Mouse (Mus musculus) limb, embryonic 14.5 days (tissue): Measurements from ENCODE around the gene Apol9a. TPM values are rescaled to one million over a fixed set of nuclear protein-coding genes. Genes with fewer than 3 reads are reported as not detected.
"Not testable (repeated sequence)": the region's sequence is repeated elsewhere in the genome, so short reads cannot be mapped to it uniquely, and the experiment has no call there.

Source experiments
- ATAC-seq: fragments of 200-750 bp; cut with Nextera tagmentation; 2 replicates; pipeline ENCODE4 v1.8.0; 2017; ENCODE audit warnings: low read depth, moderate number of reproducible peaks, moderate TSS enrichment; ENCODE audit not compliant: low FRiP score
- DNase-seq: peaks from one replicate; pipeline ENCODE4 v3.0.0-alpha.2; 2015; ENCODE audit warnings: low spot score
- H3K27ac ChIP-seq: fragments of 300-500 bp; sonication (generic); replicated peaks from 2 replicates; pipeline ENCODE4 v1.5.1; 2014; ENCODE audit warnings: low read depth, mild to moderate bottlenecking, low read length, moderate library complexity, mixed read lengths
- H3K27me3 ChIP-seq: fragments of 300-500 bp; sonication (generic); 2 replicates; pipeline ENCODE4 v1.6.1; 2014; ENCODE audit warnings: low read length, mixed read lengths; ENCODE audit not compliant: control insufficient read depth, insufficient read depth
- H3K36me3 ChIP-seq: fragments of 300-500 bp; sonication (generic); 2 replicates; pipeline ENCODE4 v1.6.1; 2014; ENCODE audit warnings: mild to moderate bottlenecking, low read length, moderate library complexity, mixed read lengths; ENCODE audit not compliant: control insufficient read depth, insufficient read depth
- H3K4me1 ChIP-seq: fragments of 300-500 bp; sonication (generic); 2 replicates; pipeline ENCODE4 v1.6.1; 2014; ENCODE audit warnings: antibody characterized with exemption, low read length, mixed read lengths; ENCODE audit not compliant: control insufficient read depth, insufficient read depth
- H3K4me2 ChIP-seq: fragments of 300-500 bp; sonication (generic); replicated peaks from 2 replicates; pipeline ENCODE4 v1.6.1; 2014; ENCODE audit warnings: low read depth, mild to moderate bottlenecking, low read length, moderate library complexity; ENCODE audit not compliant: severe bottlenecking
- H3K4me3 ChIP-seq: fragments of 300-500 bp; sonication (generic); replicated peaks from 2 replicates; pipeline ENCODE4 v1.5.1; 2014; ENCODE audit warnings: low read length
- H3K9ac ChIP-seq: fragments of 300-500 bp; sonication (generic); 2 replicates; pipeline ENCODE4 v1.6.1; 2014; ENCODE audit warnings: mild to moderate bottlenecking, low read depth, low read length, moderate library complexity; ENCODE audit not compliant: severe bottlenecking
- H3K9me3 ChIP-seq: fragments of 300-500 bp; sonication (generic); 2 replicates; pipeline ENCODE4 v1.6.1; 2016; ENCODE audit warnings: low read length; ENCODE audit not compliant: control insufficient read depth
- WGBS: fragments of 180-500 bp; shearing (Covaris S2); extraction: QIAGEN DNeasy Blood & Tissue Kit; methylation state at CpG from one replicate; pipeline ENCODE4 v1.1.7; 2014; 5-methylcytosine and 5-hydroxymethylcytosine counted together
- polyA plus RNA-seq, 2 experiments: library from polyadenylated mRNA; depleted of rRNA in 1 of 2; stranded (reverse) in 1 of 2; unstranded in 1 of 2; fragments of >200 nt; fragmentation: Nextera tagmentation in 1 of 2; extraction: Ambion mirVana in 1 of 2; gene quantifications; 2 replicates each; pipeline versions ENCODE4 v1.2.1 to v1.2.3; 2012 to 2014

Apol9a gene
- polyA plus RNA-seq, 2 experiments, result 0.06 TPM; not detected in 1

DNA sequence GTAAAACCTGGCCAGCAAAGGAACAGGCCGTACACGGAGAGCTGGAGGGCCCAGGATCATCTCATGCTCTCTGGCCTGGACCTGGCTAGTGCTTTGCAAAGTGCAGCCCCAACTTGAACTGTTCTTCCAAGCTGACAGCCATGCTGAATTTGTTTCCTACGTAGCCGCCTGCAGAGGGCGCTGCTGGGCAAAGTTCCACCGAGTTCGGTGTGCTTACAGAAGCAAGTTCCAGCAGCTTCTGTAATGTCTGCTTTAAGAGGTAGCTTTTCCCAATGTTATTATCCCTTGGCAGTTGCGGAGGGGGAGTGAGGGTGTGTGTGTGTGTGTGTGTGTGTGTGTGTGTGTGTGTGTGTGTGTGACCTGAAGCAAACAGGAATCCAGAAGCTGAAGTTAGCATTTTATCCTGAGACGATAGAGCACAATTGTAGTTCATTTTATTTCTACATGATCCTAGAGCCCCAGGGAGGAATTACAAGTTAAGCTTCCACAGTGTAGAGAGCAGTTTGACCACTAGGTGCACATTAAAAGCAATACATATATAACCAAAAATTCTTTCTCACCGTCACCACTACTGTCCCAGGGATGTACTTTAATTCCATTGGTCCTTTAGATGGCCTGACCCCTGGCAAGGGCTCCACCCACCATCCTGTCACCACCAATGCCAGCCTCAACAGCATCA lies 5.9 kb upstream of the Apol9a start:
- H3K4me2 ChIP-seq, H3K4me3 ChIP-seq, H3K27ac ChIP-seq, H3K36me3 ChIP-seq, H3K27me3 ChIP-seq, H3K9ac ChIP-seq, H3K4me1 ChIP-seq, ATAC-seq, DNase-seq, H3K9me3 ChIP-seq: not testable (repeated sequence)
- 35% methylated on average over 2 of the region's 10 CpGs for WGBS

- DNase-seq, H3K4me1 ChIP-seq, H3K9ac ChIP-seq, ATAC-seq, H3K27ac ChIP-seq, H3K9me3 ChIP-seq, H3K36me3 ChIP-seq, H3K4me3 ChIP-seq, H3K27me3 ChIP-seq, H3K4me2 ChIP-seq: not testable (repeated sequence)
- 49% methylated on average over 2 of the region's 2 CpGs for WGBS
These were observed 4.7 kb upstream of the Apol9a start for GRCm38 (mm10) chr15:77415653-77416052.

GRCm38 (mm10) chr15:77412695-77413094 lies 1.8 kb upstream of the Apol9a start:
- not testable (repeated sequence) for H3K9me3 ChIP-seq, H3K27me3 ChIP-seq, H3K4me2 ChIP-seq, ATAC-seq, H3K27ac ChIP-seq, H3K4me1 ChIP-seq, H3K9ac ChIP-seq, H3K36me3 ChIP-seq, H3K4me3 ChIP-seq, DNase-seq
- 30% methylated on average over 4 of the region's 4 CpGs for WGBS

DNA sequence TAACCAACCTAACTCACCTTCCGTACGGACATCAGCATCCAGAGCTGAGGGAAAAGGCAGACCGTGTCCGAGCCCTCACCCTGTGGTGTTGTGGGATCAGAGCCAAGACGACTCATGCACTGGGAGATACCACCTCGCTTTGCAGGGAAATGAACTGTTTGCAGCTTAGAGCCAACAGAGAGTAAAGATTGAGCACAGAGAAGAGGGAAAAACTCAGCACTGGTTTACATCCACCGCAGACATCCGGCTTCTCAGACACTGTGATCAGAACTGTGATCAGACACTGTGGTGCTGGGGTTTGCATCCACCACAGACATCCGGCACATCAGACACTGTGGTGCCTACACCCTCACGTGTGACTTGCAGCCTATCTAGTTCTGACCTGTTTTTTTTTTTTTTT lies 4.6 kb downstream of the Apol9a start:
- DNase-seq, ATAC-seq, H3K9me3 ChIP-seq, H3K9ac ChIP-seq, H3K36me3 ChIP-seq, H3K27ac ChIP-seq, H3K4me1 ChIP-seq, H3K4me3 ChIP-seq, H3K27me3 ChIP-seq, H3K4me2 ChIP-seq: not testable (repeated sequence)
- 77% methylated on average over 7 of the region's 10 CpGs for WGBS

DNA sequence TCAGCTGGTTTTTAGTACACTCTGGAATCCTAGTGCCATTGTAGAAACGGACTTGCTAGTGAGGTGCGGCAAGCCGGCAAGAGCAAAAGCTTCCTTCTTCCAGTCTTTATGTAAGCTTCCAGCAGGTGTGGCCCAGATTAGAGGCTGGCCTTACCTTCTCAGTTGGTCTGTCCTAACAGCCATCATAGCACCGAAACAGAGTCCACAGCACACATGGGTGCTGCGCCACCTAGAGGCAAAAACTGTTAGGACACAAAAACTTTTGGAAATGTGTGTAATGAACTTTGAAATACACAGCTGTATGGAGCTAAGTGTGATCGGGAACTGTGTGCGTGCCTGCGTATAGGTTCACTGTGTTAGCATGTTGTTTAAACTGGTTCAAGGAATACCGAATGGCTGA lies 11.9 kb downstream of the Apol9a start, which contains the start of gene Apol7a:
TSS of gene Apol7a (minus strand) at position 84 of the 400 bp plus-strand sequence.
- peak; percentile 12 for DNase-seq
- WGBS, result 59% methylated on average over 9 of the region's 9 CpGs

GRCm38 (mm10) chr15:77397450-77398132 lies 13.3 kb downstream of the Apol9a start:
- H3K27me3 ChIP-seq, H3K9ac ChIP-seq, H3K27ac ChIP-seq, H3K36me3 ChIP-seq, H3K9me3 ChIP-seq, H3K4me3 ChIP-seq, H3K4me1 ChIP-seq, H3K4me2 ChIP-seq: not testable (repeated sequence)
- ATAC-seq (peak; percentile 44; the same call in 1 of the 2 replicates), DNase-seq (peak; percentile 41)
- whole genome bisulfite sequencing, result 61% methylated on average over 11 of the region's 11 CpGs

More for the DNA sequence above, 11.9 kb downstream of the Apol9a start, which contains the start of gene Apol7a:
- not testable (repeated sequence) for H3K4me3 ChIP-seq, H3K4me1 ChIP-seq, H3K4me2 ChIP-seq, H3K36me3 ChIP-seq, H3K9ac ChIP-seq, H3K27ac ChIP-seq, H3K27me3 ChIP-seq, ATAC-seq, H3K9me3 ChIP-seq

GRCm38 (mm10) chr15:77393832-77394231 lies 17.1 kb downstream of the Apol9a start:
- not testable (repeated sequence) for H3K36me3 ChIP-seq, H3K4me2 ChIP-seq, H3K27ac ChIP-seq, H3K9ac ChIP-seq, H3K4me1 ChIP-seq, H3K4me3 ChIP-seq, H3K9me3 ChIP-seq, ATAC-seq, DNase-seq, H3K27me3 ChIP-seq
- 72% methylated on average over 3 of the region's 3 CpGs for WGBS
